Mouse (Mus musculus): ENCODE results near the gene Gm10392.

GRCm38 (mm10) chr11:77495507-77495906 is 23.5 kb downstream of the Gm10392 start:
- no peak for TF ChIP-seq CTCF (IDR thresholded peaks at IDR 0.05; ENCODE audit: borderline replicate concordance, control insufficient read depth, extremely low read depth, insufficient read depth, low read length, poor library complexity)
- no peak for TF ChIP-seq POLR2A (IDR thresholded peaks at IDR 0.05; ENCODE audit: control insufficient read depth, extremely low read depth, insufficient read depth, low read length, poor library complexity)
